Mouse (Mus musculus) embryonic facial prominence, embryonic 12.5 days (tissue): Measurements from ENCODE around the gene Robo1. TPM values are rescaled to one million over a fixed set of nuclear protein-coding genes. Genes with fewer than 3 reads are reported as not detected.

Source experiments
- ATAC-seq: fragments of 200-750 bp; cut with Nextera tagmentation; 2 replicates; pipeline ENCODE4 v1.8.0; 2017; ENCODE audit not compliant: insufficient number of reproducible peaks, insufficient read depth, low FRiP score, low TSS enrichment
- H3K27ac ChIP-seq: fragments of 300-500 bp; sonication (generic); 2 replicates; pipeline ENCODE4 v1.5.1; 2016; ENCODE audit warnings: mild to moderate bottlenecking
- H3K27me3 ChIP-seq: fragments of 300-500 bp; sonication (generic); 2 replicates; pipeline ENCODE4 v1.6.1; 2016; ENCODE audit warnings: mild to moderate bottlenecking, moderate library complexity
- H3K36me3 ChIP-seq: fragments of 300-500 bp; sonication (generic); 2 replicates; pipeline ENCODE4 v1.6.1; 2016; ENCODE audit warnings: mild to moderate bottlenecking
- H3K4me1 ChIP-seq: fragments of 300-500 bp; sonication (generic); 2 replicates; pipeline ENCODE4 v1.6.1; 2016
- H3K4me2 ChIP-seq: fragments of 300-500 bp; sonication (generic); replicated peaks from 2 replicates; pipeline ENCODE4 v1.6.1; 2016; ENCODE audit warnings: mild to moderate bottlenecking, moderate library complexity
- H3K4me3 ChIP-seq: fragments of 300-500 bp; sonication (generic); 2 replicates; pipeline ENCODE4 v1.5.1; 2016; ENCODE audit warnings: mild to moderate bottlenecking
- H3K9ac ChIP-seq: fragments of 300-500 bp; sonication (generic); 2 replicates; pipeline ENCODE4 v1.6.1; 2016; ENCODE audit warnings: mild to moderate bottlenecking, moderate library complexity
- H3K9me3 ChIP-seq: fragments of 300-500 bp; sonication (generic); 2 replicates; pipeline ENCODE4 v1.6.1; 2016; ENCODE audit warnings: mild to moderate bottlenecking, moderate library complexity
- WGBS: fragments of 180-500 bp; shearing (Covaris S2); methylation state at CpG from one replicate; pipeline ENCODE4 v1.1.7; 2016; 5-methylcytosine and 5-hydroxymethylcytosine counted together
- polyA plus RNA-seq: library from polyadenylated mRNA; unstranded; fragments of >200 nt; fragmentation: Nextera tagmentation; extraction: Ambion mirVana; gene quantifications from 2 replicates; pipeline ENCODE4 v1.2.1, GENCODE M21; 2016

Robo1 gene
- polyA plus RNA-seq, 1 experiment from 2014 or later: 77.9 TPM

- H3K4me1 ChIP-seq: no peaks in the 10 kb centered on the region
- H3K4me3 ChIP-seq: no peak overlapping the region
- no peaks in the 10 kb centered on the region for H3K36me3 ChIP-seq
- ATAC-seq: no peak
- WGBS: 68% methylated on average over 1 of the region's 1 CpGs
- H3K9ac ChIP-seq: no peak overlapping the region
- no peak overlapping the region for H3K4me2 ChIP-seq
- H3K9me3 ChIP-seq: no peaks in the 10 kb centered on the region
- H3K27me3 ChIP-seq: no peaks in the 10 kb centered on the region
- H3K27ac ChIP-seq: no peak overlapping the region
These were observed 75.5 kb downstream of the Robo1 start for GRCm38 (mm10) chr16:72383566-72383965.

- Histone ChIP-seq H3K4me1 (no peaks in the 10 kb centered on the region), H3K27me3 (no peaks in the 10 kb centered on the region), H3K4me2 (no peak overlapping the region), H3K27ac (no peak overlapping the region), H3K36me3 (no peaks in the 10 kb centered on the region), H3K4me3 (no peak overlapping the region), H3K9ac (no peak overlapping the region), H3K9me3 (no peaks in the 10 kb centered on the region)
- no peak for ATAC-seq
- 86% methylated on average over 3 of the region's 3 CpGs for WGBS
These were observed 85.4 kb downstream of the Robo1 start for GRCm38 (mm10) chr16:72393512-72393911.

- 33% methylated on average over 5 of the region's 5 CpGs for WGBS
- ATAC-seq: no peak
- no peaks in the 10 kb centered on the region for H3K9me3 ChIP-seq
These were observed 90.7 kb downstream of the Robo1 start for GRCm38 (mm10) chr16:72398811-72399210.

GRCm38 (mm10) chr16:72402381-72402780 lies 94.3 kb downstream of the Robo1 start:
- Histone ChIP-seq H3K36me3 (no peaks in the 10 kb centered on the region), H3K9me3 (no peaks in the 10 kb centered on the region), H3K4me2 (0 out of 2 replicates have a peak overlapping the region, but pooled peaks have one; percentile 11), H3K4me3 (no peak overlapping the region), H3K4me1 (peaks cover 4% of the 10 kb centered on the region; the same call in 1 of the 2 replicates), H3K9ac (no peak overlapping the region), H3K27me3 (no peaks in the 10 kb centered on the region), H3K27ac (no peak overlapping the region)
- 12% methylated on average over 9 of the region's 9 CpGs for WGBS
- ATAC-seq: no peak

More at GRCm38 (mm10) chr16:72398811-72399210, 90.7 kb downstream of the Robo1 start:
- H3K27ac ChIP-seq: no peak overlapping the region
- H3K4me3 ChIP-seq: no peak overlapping the region
- H3K4me2 ChIP-seq: no peak overlapping the region
- H3K9ac ChIP-seq: no peak overlapping the region
- H3K36me3 ChIP-seq: no peaks in the 10 kb centered on the region
- peaks cover 4% of the 10 kb centered on the region; the same call in 1 of the 2 replicates for H3K4me1 ChIP-seq
- no peaks in the 10 kb centered on the region for H3K27me3 ChIP-seq

- H3K9ac ChIP-seq: no peak overlapping the region
- 11% methylated on average over 1 of the region's 1 CpGs for WGBS
- H3K4me2 ChIP-seq: no peak overlapping the region
- no peaks in the 10 kb centered on the region for H3K27me3 ChIP-seq
- ATAC-seq: no peak
- peaks cover 12% of the 10 kb centered on the region for H3K4me1 ChIP-seq
- no peak overlapping the region for H3K4me3 ChIP-seq
- H3K27ac ChIP-seq: no peak overlapping the region
- no peaks in the 10 kb centered on the region for H3K9me3 ChIP-seq
- no peaks in the 10 kb centered on the region for H3K36me3 ChIP-seq
These were observed 101.7 kb downstream of the Robo1 start for GRCm38 (mm10) chr16:72409820-72410219.

GRCm38 (mm10) chr16:72411669-72412270 lies 103.7 kb downstream of the Robo1 start:
- ATAC-seq: no peak
- no peak overlapping the region for H3K27ac ChIP-seq
- no peak overlapping the region for H3K4me2 ChIP-seq
- no peaks in the 10 kb centered on the region for H3K36me3 ChIP-seq
- no peaks in the 10 kb centered on the region for H3K9me3 ChIP-seq
- H3K4me3 ChIP-seq: no peak overlapping the region
- H3K4me1 ChIP-seq: peaks cover 12% of the 10 kb centered on the region
- H3K27me3 ChIP-seq: no peaks in the 10 kb centered on the region
- no peak overlapping the region for H3K9ac ChIP-seq
- WGBS: 27% methylated on average over 5 of the region's 5 CpGs

- no peak overlapping the region for H3K4me2 ChIP-seq
- ATAC-seq: no peak
- no peak overlapping the region for H3K27ac ChIP-seq
- H3K4me1 ChIP-seq: peaks cover 12% of the 10 kb centered on the region
- no peaks in the 10 kb centered on the region for H3K27me3 ChIP-seq
- WGBS: 45% methylated on average over 7 of the region's 7 CpGs
- H3K4me3 ChIP-seq: no peak overlapping the region
- no peaks in the 10 kb centered on the region for H3K36me3 ChIP-seq
- H3K9me3 ChIP-seq: no peaks in the 10 kb centered on the region
- no peak overlapping the region for H3K9ac ChIP-seq
These were observed 104.8 kb downstream of the Robo1 start for GRCm38 (mm10) chr16:72412879-72413278.

- no peaks in the 10 kb centered on the region for H3K36me3 ChIP-seq
- H3K4me1 ChIP-seq: 0 out of 2 replicates have a peak, but pooled peaks cover 4% of the 10 kb centered on the region
- H3K4me2 ChIP-seq: no peak overlapping the region
- H3K27ac ChIP-seq: no peak overlapping the region
- H3K9me3 ChIP-seq: no peaks in the 10 kb centered on the region
- no peak overlapping the region for H3K9ac ChIP-seq
- no peak overlapping the region for H3K4me3 ChIP-seq
- WGBS: 64% methylated on average over 5 of the region's 5 CpGs
- H3K27me3 ChIP-seq: no peaks in the 10 kb centered on the region
- no peak for ATAC-seq
These were observed 111.4 kb downstream of the Robo1 start for GRCm38 (mm10) chr16:72419328-72420066.

GRCm38 (mm10) chr16:72422426-72422825 lies 114.3 kb downstream of the Robo1 start:
- Histone ChIP-seq H3K27me3 (no peaks in the 10 kb centered on the region), H3K27ac (no peak overlapping the region), H3K4me3 (no peak overlapping the region), H3K9ac (no peak overlapping the region), H3K36me3 (no peaks in the 10 kb centered on the region), H3K4me1 (0 out of 2 replicates have a peak, but pooled peaks cover 4% of the 10 kb centered on the region), H3K4me2 (no peak overlapping the region), H3K9me3 (no peaks in the 10 kb centered on the region)
- ATAC-seq: no peak
- 81% methylated on average over 4 of the region's 4 CpGs for WGBS

GRCm38 (mm10) chr16:72434396-72434795 lies 126.3 kb downstream of the Robo1 start:
- Histone ChIP-seq H3K9me3 (no peaks in the 10 kb centered on the region), H3K27me3 (no peaks in the 10 kb centered on the region), H3K36me3 (no peaks in the 10 kb centered on the region), H3K27ac (no peak overlapping the region), H3K4me3 (no peak overlapping the region), H3K9ac (no peak overlapping the region), H3K4me1 (peaks cover 9% of the 10 kb centered on the region; the same call in 1 of the 2 replicates), H3K4me2 (no peak overlapping the region)
- ATAC-seq: no peak

- WGBS: 67% methylated on average over 18 of the region's 18 CpGs
- no peak overlapping the region for H3K4me2 ChIP-seq
- H3K4me1 ChIP-seq: no peaks in the 10 kb centered on the region
- H3K27ac ChIP-seq: no peak overlapping the region
- ATAC-seq: no peak
- H3K9ac ChIP-seq: no peak overlapping the region
- H3K4me3 ChIP-seq: no peak overlapping the region
- no peaks in the 10 kb centered on the region for H3K27me3 ChIP-seq
- no peaks in the 10 kb centered on the region for H3K9me3 ChIP-seq
- H3K36me3 ChIP-seq: no peaks in the 10 kb centered on the region
These were observed 136.5 kb downstream of the Robo1 start for GRCm38 (mm10) chr16:72444428-72445135.

- no peak overlapping the region for H3K9ac ChIP-seq
- H3K27ac ChIP-seq: peak overlapping the region; percentile 50; the same call in 1 of the 2 replicates
- ATAC-seq: no peak
- 48% methylated on average over 10 of the region's 10 CpGs for WGBS
- no peaks in the 10 kb centered on the region for H3K36me3 ChIP-seq
- no peaks in the 10 kb centered on the region for H3K27me3 ChIP-seq
- no peaks in the 10 kb centered on the region for H3K9me3 ChIP-seq
- no peak overlapping the region for H3K4me3 ChIP-seq
- H3K4me2 ChIP-seq: no peak overlapping the region
- H3K4me1 ChIP-seq: no peaks in the 10 kb centered on the region
These were observed 150.0 kb downstream of the Robo1 start for GRCm38 (mm10) chr16:72458155-72458554.
